In the genomic region with DNA sequence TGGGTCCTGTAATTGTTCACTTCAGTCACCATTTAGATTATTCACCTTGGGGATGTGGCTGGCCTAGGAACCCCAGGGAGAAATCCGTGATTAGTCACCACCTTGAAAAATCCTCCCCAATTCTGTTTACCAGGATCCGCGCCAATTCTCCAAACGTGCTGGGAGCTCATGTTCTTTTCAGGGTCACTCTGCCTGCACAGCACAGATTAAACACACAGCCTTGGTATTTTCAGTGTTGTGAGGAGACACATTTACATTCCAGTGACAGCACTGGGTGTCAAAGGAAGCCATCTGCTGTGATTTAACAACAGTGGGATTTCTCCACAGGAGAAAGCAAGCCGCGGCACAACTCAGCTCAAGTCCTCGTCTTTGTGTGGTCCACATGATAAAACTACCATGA, we compare ENCODE assay signal across 9 mouse cellular contexts.
A peak's percentile ranks its signal among the peaks of the same experiment; 100 is the strongest.
DNase-seq lines count a peak whose midpoint lies in the region; ATAC-seq lines count a peak whose summit lies in the region.
"Had no signal": no experiment of that assay in that cellular context is flagged by ENCODE, and none has a peak within 500 bp of the region (broad histone marks: within the 10 kb centered on the region; RNA-seq: fewer than 3 reads in every experiment).

No protein-coding gene starts in this region.

- no peak for ATAC-seq in heart, embryonic 16.5 days (replicated peaks; ENCODE audit: extremely low read depth, insufficient read depth, low FRiP score)
- peak; percentile 55; the same call in 1 of the 2 replicates for ATAC-seq in hindbrain, embryonic 14.5 days (ENCODE audit: low FRiP score)
- peak; percentile 67 for ATAC-seq in midbrain, embryonic 12.5 days (ENCODE audit: low FRiP score, low read depth)
- no peak for ATAC-seq in megakaryocyte progenitor cell, adult 5-6 weeks (replicated peaks; ENCODE audit: poor library complexity)
- no peak for ATAC-seq in monocyte, adult 5-6 weeks (replicated peaks; ENCODE audit: insufficient number of reproducible peaks, low FRiP score, low TSS enrichment, poor library complexity, severe bottlenecking)

- H3K9ac ChIP-seq in heart, embryonic 16.5 days (ENCODE audit: low read length) = no peak overlapping the region
- H3K9ac ChIP-seq in hindbrain, embryonic 14.5 days = no peak overlapping the region
- no peak overlapping the region for H3K9ac ChIP-seq in midbrain, embryonic 12.5 days (replicated peaks)
- H3K9ac ChIP-seq: liver, embryonic 13.5 days had no signal

- no peaks in the 10 kb centered on the region for H3K36me3 ChIP-seq in heart, embryonic 16.5 days (ENCODE audit: control insufficient read depth, insufficient read depth)
- no peaks in the 10 kb centered on the region for H3K36me3 ChIP-seq in hindbrain, embryonic 14.5 days (replicated peaks; ENCODE audit: control insufficient read depth, insufficient read depth)
- no peaks in the 10 kb centered on the region for H3K36me3 ChIP-seq in midbrain, embryonic 12.5 days
- H3K36me3 ChIP-seq: liver, embryonic 13.5 days had no signal

- H3K4me3 ChIP-seq in heart, embryonic 16.5 days (ENCODE audit: low read length) = no peak overlapping the region
- no peak overlapping the region for H3K4me3 ChIP-seq in hindbrain, embryonic 14.5 days (replicated peaks; ENCODE audit: low read length)
- H3K4me3 ChIP-seq in midbrain, embryonic 12.5 days = no peak overlapping the region
- H3K4me3 ChIP-seq: liver, embryonic 13.5 days had no signal

- WGBS in heart, embryonic 16.5 days = 27% methylated on average over 7 of the region's 7 CpGs
- WGBS in hindbrain, embryonic 14.5 days = 12% methylated on average over 7 of the region's 7 CpGs
- 7% methylated on average over 7 of the region's 7 CpGs for WGBS in midbrain, embryonic 12.5 days

- H3K27me3 ChIP-seq in heart, embryonic 16.5 days (ENCODE audit: control insufficient read depth, insufficient read depth, low read length) = no peaks in the 10 kb centered on the region; the same call in 1 of the 2 replicates
- H3K27me3 ChIP-seq in hindbrain, embryonic 14.5 days (ENCODE audit: control insufficient read depth, insufficient read depth, low read length) = no peaks in the 10 kb centered on the region
- H3K27me3 ChIP-seq in midbrain, embryonic 12.5 days = no peaks in the 10 kb centered on the region
- H3K27me3 ChIP-seq: liver, embryonic 13.5 days had no signal

- 0 out of 2 replicates have a peak, but pooled peaks cover 2% of the 10 kb centered on the region for H3K4me1 ChIP-seq in heart, embryonic 16.5 days (ENCODE audit: control insufficient read depth, insufficient read depth, low read length)
- peaks cover 11% of the 10 kb centered on the region for H3K4me1 ChIP-seq in hindbrain, embryonic 14.5 days (replicated peaks; ENCODE audit: control insufficient read depth, insufficient read depth, low read length)
- H3K4me1 ChIP-seq in midbrain, embryonic 12.5 days = peaks cover 15% of the 10 kb centered on the region
- H3K4me1 ChIP-seq: liver, embryonic 13.5 days had no signal

- H3K27ac ChIP-seq in heart, embryonic 16.5 days (ENCODE audit: low read length) = peak overlapping the region; percentile 46; the same call in 1 of the 2 replicates
- peak overlapping the region; percentile 38 for H3K27ac ChIP-seq in hindbrain, embryonic 14.5 days
- peak overlapping the region; percentile 11; the same call in 1 of the 2 replicates for H3K27ac ChIP-seq in midbrain, embryonic 12.5 days (replicated peaks)
- H3K27ac ChIP-seq: liver, embryonic 13.5 days had no signal

- H3K9me3 ChIP-seq in heart, embryonic 16.5 days (replicated peaks; ENCODE audit: control insufficient read depth, low read length) = no peaks in the 10 kb centered on the region
- H3K9me3 ChIP-seq in hindbrain, embryonic 14.5 days (ENCODE audit: control insufficient read depth, low read length) = no peaks in the 10 kb centered on the region
- H3K9me3 ChIP-seq in midbrain, embryonic 12.5 days = no peaks in the 10 kb centered on the region
- H3K9me3 ChIP-seq: liver, embryonic 13.5 days had no signal

- DNase-seq in heart, adult 9 months (ENCODE audit: low spot score in 2 of 2) = no peak
- peak; percentile 71 for DNase-seq in adrenal gland, adult 8-10 months
- no peak for DNase-seq in hindbrain, embryonic 14.5 days (ENCODE audit: low spot score)
- no peak for DNase-seq in kidney, postnatal 14 days
- DNase-seq: liver, embryonic 13.5 days had no signal

- peak overlapping the region; percentile 4; the same call in 1 of the 2 replicates for H3K4me2 ChIP-seq in heart, embryonic 16.5 days (ENCODE audit: low read depth, low read length)
- H3K4me2 ChIP-seq in hindbrain, embryonic 14.5 days (replicated peaks) = no peak overlapping the region; the same call in 1 of the 2 replicates
- peak overlapping the region; percentile 12 for H3K4me2 ChIP-seq in midbrain, embryonic 12.5 days (replicated peaks)
- H3K4me2 ChIP-seq: liver, embryonic 13.5 days had no signal

Comparison
In these comparisons a context has a peak if more than half of its experiments do, and no peak if none do; other contexts are left out.
1. ATAC-seq: peak in hindbrain, embryonic 14.5 days (single experiment) and midbrain, embryonic 12.5 days (single experiment); none in heart, embryonic 16.5 days (single experiment), megakaryocyte progenitor cell, adult 5-6 weeks (single experiment) and monocyte, adult 5-6 weeks (single experiment).
2. Peak in every context shown above with its lines, with median percentiles within 50 percentile points of each other: H3K27ac ChIP-seq.